Mouse (Mus musculus) thymus, postnatal 4 days (tissue): ENCODE results near the gene Vps16.
A peak's percentile ranks its signal among the peaks of the same experiment; 100 is the strongest.

Experiments used
- DNase-seq: peaks from one replicate; pipeline ENCODE4 v3.0.0; 2021

The Vps16 gene

DNA sequence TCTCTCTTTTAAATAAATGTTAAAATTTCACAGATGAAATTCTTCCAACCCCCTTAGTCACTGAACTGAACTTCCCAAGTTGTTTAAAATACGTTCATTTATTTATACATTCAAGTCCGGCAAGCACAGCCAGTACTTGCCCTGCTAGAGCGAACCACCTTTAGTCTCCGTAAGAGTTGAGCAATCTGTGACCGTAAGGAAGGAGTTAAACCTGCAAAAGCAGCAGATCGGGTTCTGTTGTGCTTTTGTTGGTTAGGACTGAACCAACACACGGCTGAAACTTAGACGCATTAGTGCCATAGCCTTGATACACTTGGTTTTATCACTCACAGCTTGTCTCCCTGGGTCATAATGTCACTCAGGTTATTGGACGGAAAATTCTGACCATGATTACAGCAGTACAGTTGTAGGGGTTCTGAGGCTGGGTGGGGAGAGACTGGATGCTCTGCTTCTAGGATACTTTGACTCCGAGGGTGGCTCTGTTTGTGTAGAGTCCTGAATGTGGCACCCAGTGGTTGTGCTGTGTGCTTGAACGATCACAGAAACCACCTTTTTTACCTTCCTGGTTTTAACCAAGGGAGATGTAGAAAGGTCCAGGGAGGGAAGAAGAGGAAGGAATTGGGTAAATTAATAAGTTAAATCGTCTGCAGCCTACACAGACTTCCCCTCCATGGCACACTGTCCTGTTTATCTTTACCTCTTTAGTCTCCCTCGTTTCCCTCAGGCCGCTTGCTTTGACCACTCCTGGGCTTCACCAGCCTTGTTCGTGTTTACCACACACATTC is 37.3 kb downstream of the Vps16 start:
- no peak for DNase-seq

DNA sequence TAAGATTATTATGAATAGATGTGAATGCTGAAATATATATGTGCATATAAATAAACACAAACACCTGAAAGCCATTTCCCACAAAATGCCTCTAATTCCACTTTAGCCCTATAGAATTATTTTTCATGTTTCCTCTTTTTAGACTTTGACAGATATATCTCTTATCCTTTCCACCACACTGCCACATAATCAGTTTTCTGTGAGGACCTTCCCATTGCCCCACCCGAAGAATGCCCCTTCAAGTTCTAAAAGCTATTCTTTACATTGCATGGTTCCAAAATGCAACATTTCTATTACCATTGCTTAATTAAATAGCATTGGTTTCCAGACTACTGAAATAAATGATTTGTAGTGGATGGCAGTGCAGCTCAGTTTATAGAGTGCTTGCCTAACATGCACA is 42.3 kb downstream of the Vps16 start:
- DNase-seq = no peak

DNA sequence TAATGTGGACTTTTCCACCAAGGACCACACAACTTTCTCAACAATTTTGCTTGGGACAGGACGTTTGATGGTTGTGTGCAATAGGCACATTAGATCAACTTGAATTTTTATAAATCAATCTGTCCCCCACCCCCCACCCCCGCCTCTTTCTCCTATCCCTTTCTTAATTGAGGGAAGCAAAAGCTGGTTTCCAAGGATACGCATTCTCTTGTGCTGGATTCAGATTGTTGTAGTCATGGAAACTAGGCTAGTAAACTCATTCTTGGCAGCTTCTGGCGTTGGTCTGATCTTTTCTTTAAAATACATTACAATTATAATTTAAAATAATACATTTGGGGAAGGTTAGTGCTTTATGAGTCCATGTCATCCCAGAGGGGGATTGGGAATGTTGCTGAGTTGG is 45.2 kb downstream of the Vps16 start:
- no peak for DNase-seq

DNA sequence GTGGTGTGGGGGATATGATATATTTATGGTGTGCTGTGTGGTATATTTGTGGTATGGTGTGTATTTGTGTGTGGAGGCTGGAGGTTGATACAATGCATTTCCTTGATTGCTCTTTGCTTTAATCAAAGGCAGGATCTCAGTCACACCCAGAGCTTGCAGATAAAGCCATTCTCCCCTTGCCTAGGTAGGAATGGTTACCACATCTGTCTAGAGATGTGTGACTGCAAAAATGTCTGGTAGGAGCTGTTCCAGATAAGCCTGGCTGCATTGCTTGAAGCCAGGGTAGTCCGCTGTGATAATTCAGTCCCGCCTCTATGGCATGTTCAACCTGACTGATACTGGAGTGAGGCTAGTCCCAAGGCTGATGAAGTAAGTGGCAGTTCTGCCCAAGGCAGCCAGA is 45.8 kb downstream of the Vps16 start:
- no peak for DNase-seq

DNA sequence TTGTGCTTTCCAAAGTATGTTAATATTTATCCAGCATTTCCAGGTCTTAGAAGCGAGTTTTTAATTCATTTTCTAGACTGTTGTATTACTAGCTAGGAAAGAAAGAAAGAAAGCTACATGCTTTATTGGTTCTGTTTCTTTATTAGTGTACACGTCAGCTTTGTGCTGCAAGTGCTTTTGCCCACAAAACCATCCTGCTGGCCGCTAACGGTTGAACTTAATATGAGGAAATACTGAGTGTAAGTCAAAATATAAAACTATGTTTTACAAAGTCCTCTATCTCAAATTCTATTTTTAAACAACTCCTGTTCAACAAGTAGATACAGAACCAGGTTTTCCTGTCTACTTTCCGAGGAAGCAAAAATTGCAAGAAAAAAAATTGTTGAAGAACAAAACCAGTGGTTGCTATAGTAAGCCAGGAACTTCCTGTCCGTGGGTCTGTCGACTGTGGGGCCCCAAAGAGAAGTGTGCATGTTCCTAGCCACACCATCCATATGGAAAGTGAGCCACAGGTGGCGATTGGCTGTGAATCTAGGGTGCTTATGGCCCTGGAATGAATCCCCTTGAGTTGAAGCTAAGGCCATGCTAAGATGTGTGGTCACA is 48.9 kb downstream of the Vps16 start:
- no peak for DNase-seq

DNA sequence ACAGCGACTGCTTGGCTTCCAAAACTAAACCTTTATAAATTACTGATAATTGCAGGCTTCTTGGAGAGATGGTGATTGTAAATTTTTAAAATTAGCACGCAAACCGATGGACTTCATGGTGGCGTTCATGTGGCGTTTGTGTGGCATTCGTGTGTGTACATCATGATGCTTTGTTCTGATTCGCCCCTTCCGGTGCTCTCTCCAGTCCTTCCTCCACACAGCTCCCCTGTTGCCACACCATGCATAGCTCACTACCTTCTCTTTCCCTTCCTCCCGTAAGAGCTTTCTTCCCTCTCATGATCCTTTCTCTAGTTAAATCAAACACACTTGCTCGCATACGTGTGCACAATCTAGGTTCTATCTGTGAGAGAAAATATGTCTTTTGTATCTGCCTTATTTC is 51.6 kb downstream of the Vps16 start:
- DNase-seq = no peak

DNA sequence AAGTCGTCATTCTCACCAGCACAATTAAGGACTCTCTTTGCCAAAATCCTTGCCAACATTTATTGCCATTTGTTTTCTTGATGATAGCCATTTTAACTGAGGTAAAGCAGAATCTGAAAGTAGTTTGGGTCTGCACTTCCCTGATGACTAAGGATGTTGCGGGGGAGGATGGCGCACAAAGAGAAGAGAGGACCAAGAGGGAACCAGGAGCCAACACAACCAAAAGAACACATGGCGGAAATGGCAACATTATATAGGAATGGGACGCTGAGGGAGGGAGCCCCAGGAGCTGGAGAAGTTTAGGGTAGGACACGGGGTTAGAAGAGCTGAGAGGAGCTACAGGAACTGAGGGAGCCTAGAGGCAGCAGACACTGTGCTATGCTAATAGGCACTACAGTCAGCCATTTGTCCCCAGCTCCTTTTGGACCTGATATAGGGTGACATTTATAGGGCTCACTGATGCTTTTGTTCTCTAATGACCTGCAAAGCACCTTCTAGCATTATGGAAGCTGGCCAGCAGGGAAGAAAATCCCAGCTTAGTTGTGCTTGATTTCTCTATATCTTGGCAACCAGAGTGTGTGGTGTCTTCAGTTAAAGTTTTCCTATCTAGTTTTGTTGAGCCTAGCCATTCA is 52.6 kb downstream of the Vps16 start:
- no peak for DNase-seq

DNA sequence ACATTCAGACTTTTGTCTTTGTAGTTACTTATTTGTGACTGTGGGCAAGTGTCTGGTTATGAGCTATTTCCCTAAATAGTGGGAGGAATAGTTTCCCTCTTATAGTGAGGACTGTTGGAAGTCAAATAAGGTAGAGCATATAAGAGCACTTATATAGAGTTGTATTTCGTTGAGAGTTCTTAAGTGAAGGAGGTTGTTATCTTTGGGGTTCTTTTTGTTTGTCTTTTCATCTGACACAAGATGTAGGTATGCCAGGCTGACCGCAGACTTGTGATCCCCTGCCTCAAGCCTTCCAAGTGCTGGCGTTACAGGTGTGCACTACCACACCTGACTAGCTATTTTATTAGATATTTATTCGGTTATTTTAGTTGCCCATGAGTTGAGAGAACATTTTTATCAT is 58.0 kb downstream of the Vps16 start:
- DNase-seq = no peak

DNA sequence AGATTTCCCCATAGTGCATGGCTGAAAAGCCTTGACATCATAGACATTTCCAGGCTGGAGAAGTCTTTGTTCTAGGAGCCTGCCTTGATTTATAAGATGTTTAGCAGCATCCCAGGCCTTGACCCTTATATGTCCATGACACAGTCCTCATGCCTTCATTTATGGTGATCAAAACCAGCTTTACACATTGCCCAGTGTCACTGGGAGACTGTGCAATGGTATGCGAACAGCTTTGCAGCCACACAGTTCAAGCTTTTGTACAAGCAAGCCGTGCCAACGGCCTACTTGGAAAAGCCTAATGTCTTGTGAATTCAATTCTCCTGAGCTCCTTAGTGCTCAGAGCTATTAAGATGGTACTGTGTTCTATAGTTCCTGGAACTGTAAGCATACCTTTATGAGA is 58.6 kb downstream of the Vps16 start:
- DNase-seq = no peak

DNA sequence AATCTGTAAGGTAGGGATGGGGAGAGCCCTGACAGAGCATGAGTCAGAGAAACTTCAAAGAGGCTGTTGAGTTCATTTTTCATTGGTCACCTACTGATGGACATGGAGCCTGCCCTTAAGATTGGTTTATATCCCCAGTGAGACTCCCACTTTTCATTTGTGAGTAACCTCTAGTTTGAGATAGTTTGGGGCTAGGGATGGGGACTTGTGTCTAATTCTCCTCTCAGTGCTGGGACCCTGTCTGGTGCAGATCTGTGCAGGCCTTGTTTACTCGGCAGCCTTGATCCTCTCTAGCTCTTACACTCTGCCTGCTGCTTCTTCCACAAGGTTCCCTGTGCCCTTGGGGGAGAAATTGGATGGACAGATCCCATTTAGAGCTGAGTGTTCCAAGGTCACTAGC is 60.1 kb downstream of the Vps16 start:
- no peak for DNase-seq

DNA sequence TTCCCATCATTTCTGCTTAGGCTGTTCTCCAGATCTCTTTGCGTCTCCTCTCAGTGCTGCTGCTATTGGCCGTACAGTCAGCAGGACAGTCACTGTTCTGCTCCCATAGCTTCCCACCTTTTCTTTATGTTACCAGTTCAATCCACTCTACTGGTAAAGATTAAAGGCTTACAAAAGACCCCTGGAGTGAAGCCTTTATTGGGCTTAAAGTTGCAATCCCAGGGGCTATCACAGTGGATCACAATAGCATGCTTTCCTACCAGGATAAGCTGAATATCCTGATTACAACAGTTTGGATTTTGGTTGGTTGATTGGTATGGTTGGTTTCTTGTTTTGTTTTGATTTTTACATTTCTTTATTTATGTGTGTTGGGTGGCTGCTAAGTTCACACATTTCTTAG is 63.9 kb downstream of the Vps16 start:
- DNase-seq = no peak

DNA sequence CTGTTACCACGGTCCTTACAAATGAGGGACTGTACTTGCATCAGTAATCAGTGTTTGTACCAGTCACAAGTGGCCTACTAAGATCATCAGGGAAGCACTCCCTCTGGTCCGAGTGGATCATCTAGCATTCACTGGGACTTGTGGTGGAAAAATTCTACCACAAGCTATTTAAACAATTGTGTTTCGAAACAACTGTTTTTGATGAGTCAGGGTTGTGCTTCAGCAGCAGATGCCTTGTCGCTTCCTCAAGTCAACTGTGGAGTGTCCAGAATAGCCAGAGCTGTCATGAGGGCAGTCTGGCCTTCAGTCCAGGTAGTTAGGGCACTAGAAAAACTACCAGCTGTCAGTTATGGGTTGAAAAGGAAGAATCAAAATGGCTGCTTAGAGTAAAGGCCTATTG is 64.5 kb downstream of the Vps16 start:
- no peak for DNase-seq

DNA sequence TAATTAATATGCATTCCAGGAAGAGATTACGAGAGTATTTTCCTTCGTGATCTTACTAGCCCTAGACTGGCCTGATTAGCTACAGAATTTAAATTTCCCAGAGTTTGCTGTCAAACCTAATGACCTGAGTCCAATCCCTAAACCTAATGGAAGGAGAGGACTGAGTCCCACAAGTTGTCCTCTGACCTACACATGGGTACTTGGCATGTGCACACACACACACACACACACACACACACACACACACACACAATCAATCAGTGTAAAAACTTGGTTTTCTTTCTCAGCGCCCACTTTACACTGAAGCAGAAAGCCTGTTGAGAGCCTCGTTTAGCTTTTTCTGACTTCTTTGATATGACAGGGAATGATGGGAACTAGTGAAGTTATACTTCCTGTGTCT is 67.0 kb downstream of the Vps16 start:
- DNase-seq = no peak

DNA sequence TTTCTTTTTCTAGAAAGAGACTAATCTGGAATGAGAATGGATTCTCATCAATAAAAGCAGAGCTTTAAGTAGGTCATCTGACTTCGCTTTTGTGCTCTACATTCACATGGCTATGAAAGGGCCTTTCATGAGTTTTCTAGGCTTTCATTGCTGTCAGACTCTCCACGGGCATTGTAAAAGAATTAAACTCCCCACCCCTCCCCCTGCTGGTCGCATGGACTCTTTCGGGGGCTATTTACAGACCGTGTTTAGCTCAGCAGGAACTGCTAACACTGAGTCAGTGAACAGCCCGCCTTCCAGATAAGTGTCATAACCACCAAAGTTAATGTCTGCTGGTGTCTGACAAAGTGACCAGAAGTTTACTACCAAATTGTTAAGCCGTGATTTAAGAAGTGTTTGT is 67.4 kb downstream of the Vps16 start:
- peak; percentile 45 for DNase-seq
